Mouse (Mus musculus) limb, embryonic 12.5 days (tissue): ENCODE results near the gene Dynlt1b. TPM values are rescaled to one million over a fixed set of nuclear protein-coding genes. Genes with fewer than 3 reads are reported as not detected.
"Not testable (repeated sequence)": the region's sequence is repeated elsewhere in the genome, so short reads cannot be mapped to it uniquely, and the experiment has no call there.

Experiments used
- ATAC-seq: fragments of 200-750 bp; cut with Nextera tagmentation; 2 replicates; pipeline ENCODE4 v1.8.0; 2017; ENCODE audit warnings: low read depth, moderate TSS enrichment; ENCODE audit not compliant: insufficient number of reproducible peaks, insufficient read depth, low FRiP score, low TSS enrichment
- H3K27ac ChIP-seq: fragments of 300-500 bp; sonication (generic); 2 replicates; pipeline ENCODE4 v1.5.1; 2016; ENCODE audit warnings: mild to moderate bottlenecking, moderate library complexity
- H3K27me3 ChIP-seq: fragments of 300-500 bp; sonication (generic); 2 replicates; pipeline ENCODE4 v1.6.1; 2016; ENCODE audit warnings: mild to moderate bottlenecking, moderate library complexity
- H3K36me3 ChIP-seq: fragments of 300-500 bp; sonication (generic); 2 replicates; pipeline ENCODE4 v1.6.1; 2016; ENCODE audit warnings: mild to moderate bottlenecking, moderate library complexity
- H3K4me1 ChIP-seq: fragments of 300-500 bp; sonication (generic); replicated peaks from 2 replicates; pipeline ENCODE4 v1.6.1; 2016
- H3K4me2 ChIP-seq: fragments of 300-500 bp; sonication (generic); 2 replicates; pipeline ENCODE4 v1.6.1; 2016; ENCODE audit warnings: mild to moderate bottlenecking, moderate library complexity
- H3K4me3 ChIP-seq: fragments of 300-500 bp; sonication (generic); replicated peaks from 2 replicates; pipeline ENCODE4 v1.5.1; 2016; ENCODE audit warnings: mild to moderate bottlenecking
- H3K9ac ChIP-seq: fragments of 300-500 bp; sonication (generic); replicated peaks from 2 replicates; pipeline ENCODE4 v1.6.1; 2016; ENCODE audit warnings: mild to moderate bottlenecking, moderate library complexity
- H3K9me3 ChIP-seq: fragments of 300-500 bp; sonication (generic); 2 replicates; pipeline ENCODE4 v1.6.1; 2016; ENCODE audit warnings: mild to moderate bottlenecking, moderate library complexity
- WGBS: fragments of 180-500 bp; shearing (Covaris S2); methylation state at CpG from one replicate; pipeline ENCODE4 v1.1.7; 2016; 5-methylcytosine and 5-hydroxymethylcytosine counted together
- polyA plus RNA-seq: library from polyadenylated mRNA; unstranded; fragments of >200 nt; fragmentation: Nextera tagmentation; extraction: Ambion mirVana; gene quantifications from 2 replicates; pipeline ENCODE4 v1.2.1, GENCODE M21; 2016

Gene Dynlt1b
- polyA plus RNA-seq, 1 experiment from 2014 or later: 528 TPM

DNA sequence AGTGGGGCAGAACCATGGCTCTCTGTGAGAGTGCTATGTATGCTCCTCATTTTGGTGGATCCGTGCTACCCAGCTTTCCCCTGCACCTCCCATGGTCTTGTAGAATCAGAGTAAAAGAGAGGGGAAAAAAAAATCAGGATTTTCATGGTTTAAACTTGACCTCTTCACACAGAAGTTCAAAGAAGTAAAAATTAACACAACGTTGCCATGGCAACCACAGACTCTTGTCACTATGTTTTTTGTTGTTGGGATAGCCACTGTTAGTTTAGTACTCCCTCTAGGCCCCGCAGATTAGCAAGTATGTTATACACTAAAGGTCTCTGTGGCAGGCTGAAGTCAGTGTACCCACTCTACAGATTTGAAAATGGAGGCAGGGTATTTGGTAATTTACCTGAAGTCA, 4.6 kb upstream of the Dynlt1b start:
- not testable (repeated sequence) for H3K27ac ChIP-seq, H3K27me3 ChIP-seq, H3K4me3 ChIP-seq, H3K36me3 ChIP-seq, H3K4me2 ChIP-seq, ATAC-seq, H3K9me3 ChIP-seq, H3K4me1 ChIP-seq, H3K9ac ChIP-seq
- WGBS: 88% methylated on average over 3 of the region's 3 CpGs

DNA sequence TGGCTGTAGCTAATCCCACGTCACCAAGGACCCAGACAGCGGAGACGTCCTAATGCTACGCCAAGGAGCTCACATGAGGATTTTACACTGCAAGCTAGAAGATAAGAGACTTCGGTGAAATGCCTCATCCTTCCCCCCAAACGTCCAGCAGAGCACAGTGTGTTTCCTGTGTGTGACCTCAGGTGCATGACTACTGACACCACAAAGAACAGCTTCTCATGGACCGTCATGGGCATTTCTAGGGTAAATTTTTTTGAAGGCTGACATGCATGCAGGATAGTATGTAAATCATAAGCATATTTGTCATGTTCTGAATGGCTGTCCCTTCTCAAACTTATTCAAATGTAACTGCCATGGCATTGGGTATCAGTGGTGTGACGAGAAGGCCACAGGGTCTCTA, 3.0 kb upstream of the Dynlt1b start:
- not testable (repeated sequence) for H3K4me2 ChIP-seq, ATAC-seq, H3K4me1 ChIP-seq, H3K9ac ChIP-seq, H3K27me3 ChIP-seq, H3K27ac ChIP-seq, H3K4me3 ChIP-seq, H3K36me3 ChIP-seq, H3K9me3 ChIP-seq
- 83% methylated on average over 6 of the region's 8 CpGs for WGBS

DNA sequence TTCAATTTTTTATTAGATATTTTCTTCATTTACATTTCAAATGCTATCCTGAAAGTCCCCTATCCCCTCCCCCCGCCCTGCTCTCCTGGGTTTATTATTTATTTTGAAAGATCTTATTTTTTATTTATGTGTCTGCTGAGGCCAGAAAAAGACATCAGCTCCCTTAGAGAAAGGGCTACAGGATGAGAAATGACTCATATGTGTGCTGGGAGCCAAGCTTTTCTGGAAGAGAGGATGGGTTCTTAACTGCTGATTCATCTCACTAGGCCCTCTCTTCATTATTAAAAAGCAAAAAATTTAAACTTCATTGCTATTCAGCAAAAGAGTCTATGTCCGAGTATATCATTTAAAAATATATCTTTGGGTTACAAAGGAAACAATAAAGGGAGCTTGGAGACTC, 986 bp upstream of the Dynlt1b start:
- H3K4me2 ChIP-seq, H3K4me1 ChIP-seq, H3K27me3 ChIP-seq, ATAC-seq, H3K9ac ChIP-seq, H3K9me3 ChIP-seq, H3K27ac ChIP-seq, H3K4me3 ChIP-seq: not testable (repeated sequence)
- WGBS: 89% methylated on average over 2 of the region's 2 CpGs
- H3K36me3 ChIP-seq: peaks cover 13% of the 10 kb centered on the region

- H3K9me3 ChIP-seq, H3K27ac ChIP-seq, H3K27me3 ChIP-seq, H3K4me1 ChIP-seq, ATAC-seq: not testable (repeated sequence)
- H3K9ac ChIP-seq: peak overlapping the region; percentile 51
- peak overlapping the region; percentile 61 for H3K4me2 ChIP-seq
- H3K4me3 ChIP-seq: peak overlapping the region; percentile 45
- H3K36me3 ChIP-seq: peaks cover 14% of the 10 kb centered on the region
- WGBS: 12% methylated on average over 9 of the region's 9 CpGs
Observed at GRCm38 (mm10) chr17:6430410-6431001, 594 bp downstream of the Dynlt1b start.

DNA sequence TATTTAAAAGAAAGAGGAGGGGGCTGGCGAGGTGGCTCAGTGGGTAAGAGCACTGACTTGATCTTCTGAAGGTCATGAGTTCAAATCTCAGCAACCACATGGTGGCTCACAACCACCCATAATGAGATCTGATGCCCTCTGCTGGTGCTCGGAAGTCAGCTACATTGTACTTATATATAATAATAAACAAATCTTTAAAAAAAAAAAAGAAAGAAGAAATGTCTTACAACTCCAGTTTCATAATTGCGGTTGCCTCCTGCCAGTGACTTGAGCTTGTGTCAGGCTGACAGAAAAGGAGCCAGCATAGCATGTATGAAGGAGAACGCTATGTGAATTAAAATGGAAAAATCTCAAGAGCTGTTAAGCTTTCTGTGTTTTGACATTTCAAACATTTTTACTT, 2.5 kb downstream of the Dynlt1b start:
- not testable (repeated sequence) for H3K4me3 ChIP-seq, H3K4me1 ChIP-seq, ATAC-seq, H3K9me3 ChIP-seq, H3K9ac ChIP-seq, H3K27ac ChIP-seq, H3K4me2 ChIP-seq, H3K27me3 ChIP-seq
- peaks cover 20% of the 10 kb centered on the region for H3K36me3 ChIP-seq
- WGBS: 96% methylated on average over 3 of the region's 4 CpGs

DNA sequence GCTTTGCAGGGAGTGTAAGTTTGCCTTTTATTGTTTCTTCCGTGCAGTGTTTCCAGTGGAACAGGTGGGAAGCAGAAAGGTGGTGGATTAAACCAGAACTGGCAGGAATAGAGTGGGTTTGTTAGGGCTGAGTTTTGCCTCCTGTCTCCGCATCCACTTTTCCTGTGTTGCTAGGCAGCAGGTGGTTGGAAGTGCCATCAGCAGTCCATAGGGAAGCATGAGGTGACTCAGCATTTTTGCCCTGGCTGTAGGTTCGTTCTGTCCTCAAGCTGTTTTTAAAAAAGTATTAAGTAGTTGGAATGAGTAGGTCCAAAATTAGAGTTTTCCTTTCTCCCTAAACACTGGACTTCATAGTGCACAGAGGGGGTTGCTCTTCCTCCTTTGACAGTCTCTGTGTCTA, 3.8 kb downstream of the Dynlt1b start:
- not testable (repeated sequence) for H3K27ac ChIP-seq, H3K9me3 ChIP-seq, H3K4me3 ChIP-seq, H3K4me1 ChIP-seq, ATAC-seq, H3K9ac ChIP-seq, H3K4me2 ChIP-seq, H3K27me3 ChIP-seq
- WGBS: 84% methylated on average over 3 of the region's 3 CpGs
- H3K36me3 ChIP-seq: peaks cover 24% of the 10 kb centered on the region

DNA sequence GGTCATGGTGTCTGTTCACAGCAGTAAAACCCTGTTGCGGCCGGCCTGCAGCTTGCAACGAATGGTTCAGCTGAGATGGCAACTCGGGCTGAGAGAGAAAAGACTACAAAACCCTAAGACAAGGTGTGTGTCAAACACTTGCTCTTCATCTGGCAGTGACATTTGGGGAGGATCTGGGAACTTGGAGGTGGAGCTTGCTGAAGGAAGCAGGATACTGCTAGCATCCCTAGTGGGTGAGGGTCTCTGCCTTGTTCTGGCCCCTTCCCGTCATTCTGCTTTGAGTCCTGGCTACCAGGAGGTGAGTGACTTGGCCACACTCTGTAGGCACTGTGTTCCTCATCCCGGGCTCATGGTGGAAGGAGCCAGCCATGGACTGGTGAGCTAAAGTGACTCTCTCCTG, 8.2 kb downstream of the Dynlt1b start:
- H3K4me1 ChIP-seq, H3K4me3 ChIP-seq, H3K4me2 ChIP-seq, H3K9me3 ChIP-seq, ATAC-seq, H3K27ac ChIP-seq, H3K9ac ChIP-seq, H3K27me3 ChIP-seq: not testable (repeated sequence)
- H3K36me3 ChIP-seq: peaks cover 48% of the 10 kb centered on the region
- 81% methylated on average over 6 of the region's 6 CpGs for WGBS

GRCm38 (mm10) chr17:6439913-6440312, 10.0 kb downstream of the Dynlt1b start:
- not testable (repeated sequence) for H3K4me1 ChIP-seq, H3K9ac ChIP-seq, H3K27ac ChIP-seq, ATAC-seq, H3K27me3 ChIP-seq, H3K9me3 ChIP-seq, H3K4me3 ChIP-seq, H3K4me2 ChIP-seq
- WGBS: 94% methylated on average over 11 of the region's 13 CpGs
- peaks cover 49% of the 10 kb centered on the region for H3K36me3 ChIP-seq

DNA sequence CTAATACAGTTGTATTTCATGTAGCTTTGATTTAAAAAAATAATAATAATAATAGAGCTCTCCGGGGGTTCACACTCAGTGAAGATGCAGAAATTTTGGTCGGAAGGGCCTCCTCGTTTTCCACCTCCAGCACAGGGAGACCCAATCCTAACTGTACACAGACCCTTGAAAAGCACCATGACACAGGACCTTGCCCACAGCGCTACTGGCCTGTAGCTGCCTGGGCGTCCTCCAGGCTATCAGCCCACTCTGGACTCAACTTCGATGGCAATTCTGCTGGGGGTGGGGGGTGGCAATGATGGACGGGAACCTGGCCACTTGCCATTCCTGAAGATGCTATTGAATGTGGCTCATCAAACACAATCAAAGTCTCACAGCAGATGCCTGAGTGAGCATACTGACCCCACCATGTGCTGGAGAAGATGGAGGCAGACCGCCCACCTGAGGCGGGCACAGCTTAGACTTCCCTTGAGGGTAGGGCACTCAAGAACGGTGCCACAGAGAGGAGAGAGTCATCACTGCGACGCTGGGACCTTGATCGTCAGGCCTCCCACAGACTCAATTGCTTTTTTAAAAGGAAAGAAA, 10.7 kb downstream of the Dynlt1b start:
- H3K9ac ChIP-seq, H3K27me3 ChIP-seq, ATAC-seq, H3K4me1 ChIP-seq, H3K4me3 ChIP-seq, H3K27ac ChIP-seq, H3K9me3 ChIP-seq, H3K4me2 ChIP-seq: not testable (repeated sequence)
- 90% methylated on average over 13 of the region's 13 CpGs for WGBS
- peaks cover 49% of the 10 kb centered on the region for H3K36me3 ChIP-seq

- H3K36me3 ChIP-seq: peaks cover 49% of the 10 kb centered on the region
- 85% methylated on average over 5 of the region's 5 CpGs for WGBS
- not testable (repeated sequence) for H3K27ac ChIP-seq, ATAC-seq, H3K27me3 ChIP-seq, H3K4me1 ChIP-seq, H3K4me2 ChIP-seq, H3K4me3 ChIP-seq, H3K9ac ChIP-seq, H3K9me3 ChIP-seq
Observed at GRCm38 (mm10) chr17:6441254-6441653, 11.3 kb downstream of the Dynlt1b start.

GRCm38 (mm10) chr17:6442513-6442912, 12.6 kb downstream of the Dynlt1b start:
- ATAC-seq, H3K4me1 ChIP-seq, H3K4me3 ChIP-seq, H3K9ac ChIP-seq, H3K9me3 ChIP-seq, H3K27ac ChIP-seq, H3K4me2 ChIP-seq, H3K27me3 ChIP-seq: not testable (repeated sequence)
- WGBS: 90% methylated on average over 7 of the region's 7 CpGs
- peaks cover 43% of the 10 kb centered on the region for H3K36me3 ChIP-seq
